Mouse (Mus musculus) heart, adult 8-10 months (tissue): ENCODE measurements around the gene F2rl3. TPM values are rescaled to one million over a fixed set of nuclear protein-coding genes. Genes with fewer than 3 reads are reported as not detected.

Source experiments
- DNase-seq: peaks from one replicate; pipeline ENCODE4 v3.0.0; 2022; ENCODE audit warnings: low spot score
- total RNA-seq, 4 experiments: library from RNA; stranded (reverse); gene quantifications; 2 replicates each; pipeline ENCODE4 v1.2.4; 2022

The F2rl3 gene
- 1 to 10 TPM in 1 of 4 experiments, under 1 TPM in 3; 0.63 to 1.7 (median 0.76) TPM for total RNA-seq

DNA sequence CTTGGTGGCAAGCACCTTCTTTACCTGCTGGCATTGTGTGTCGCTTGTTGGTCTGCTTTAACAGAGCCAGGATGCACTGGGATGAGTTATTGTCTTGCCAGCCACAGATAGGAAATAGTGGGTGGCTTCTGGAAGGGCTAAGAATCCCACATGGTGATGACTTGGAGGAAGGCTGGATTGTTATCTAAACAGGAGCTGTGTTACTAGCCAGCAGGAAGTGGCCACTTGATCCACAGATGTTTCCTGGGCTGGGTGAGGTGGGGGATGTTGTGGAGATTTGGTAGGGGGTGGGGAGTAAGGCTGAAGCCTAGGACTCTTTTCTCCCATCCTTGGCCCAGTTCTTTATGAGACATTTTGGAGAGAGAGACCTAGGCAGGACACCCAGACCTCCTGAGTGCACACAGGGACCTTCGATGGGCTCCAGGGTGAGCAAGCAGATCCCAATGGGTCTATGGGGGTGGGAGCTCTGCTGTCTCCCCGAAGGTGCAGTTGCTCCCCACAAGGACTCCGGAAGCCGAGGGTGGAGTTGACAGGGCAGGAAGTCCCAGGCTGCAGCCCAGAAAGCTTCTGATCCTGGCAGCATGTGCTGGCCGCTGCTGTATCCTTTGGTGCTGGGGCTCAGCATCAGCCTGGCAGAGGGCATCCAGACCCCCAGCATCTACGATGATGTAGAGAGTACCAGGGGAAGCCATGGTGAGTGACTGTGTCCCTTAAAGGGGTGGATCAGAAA is at the start of gene F2rl3:
F2rl3 (plus strand) TSS at position 559 of the 730 bp plus-strand sequence.
- peak; percentile 22 for DNase-seq

- no peak for DNase-seq
Measured at GRCm38 (mm10) chr8:72712569-72712968, 49.1 kb upstream of the F2rl3 start.

DNA sequence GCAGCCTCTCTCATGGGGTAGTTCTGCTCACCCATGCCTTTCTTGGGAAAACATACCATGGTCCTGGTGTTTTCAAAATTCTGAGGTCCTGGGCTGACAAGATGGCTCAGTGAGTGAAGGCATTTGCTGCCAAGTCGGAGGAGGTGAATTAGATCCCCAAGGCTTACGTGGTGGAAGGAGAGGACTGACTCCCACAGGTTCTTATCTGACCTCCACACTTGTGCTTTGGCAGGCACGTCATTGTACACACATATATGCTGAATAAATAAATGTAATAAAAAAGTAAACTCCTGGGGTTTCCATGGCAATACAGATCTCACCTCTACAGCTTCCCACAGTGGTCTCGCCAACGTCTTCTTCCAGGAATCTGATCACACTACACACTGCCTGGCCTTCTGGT is 45.1 kb upstream of the F2rl3 start:
- DNase-seq, result no peak

GRCm38 (mm10) chr8:72720541-72720940 is 41.1 kb upstream of the F2rl3 start:
- no peak for DNase-seq

DNA sequence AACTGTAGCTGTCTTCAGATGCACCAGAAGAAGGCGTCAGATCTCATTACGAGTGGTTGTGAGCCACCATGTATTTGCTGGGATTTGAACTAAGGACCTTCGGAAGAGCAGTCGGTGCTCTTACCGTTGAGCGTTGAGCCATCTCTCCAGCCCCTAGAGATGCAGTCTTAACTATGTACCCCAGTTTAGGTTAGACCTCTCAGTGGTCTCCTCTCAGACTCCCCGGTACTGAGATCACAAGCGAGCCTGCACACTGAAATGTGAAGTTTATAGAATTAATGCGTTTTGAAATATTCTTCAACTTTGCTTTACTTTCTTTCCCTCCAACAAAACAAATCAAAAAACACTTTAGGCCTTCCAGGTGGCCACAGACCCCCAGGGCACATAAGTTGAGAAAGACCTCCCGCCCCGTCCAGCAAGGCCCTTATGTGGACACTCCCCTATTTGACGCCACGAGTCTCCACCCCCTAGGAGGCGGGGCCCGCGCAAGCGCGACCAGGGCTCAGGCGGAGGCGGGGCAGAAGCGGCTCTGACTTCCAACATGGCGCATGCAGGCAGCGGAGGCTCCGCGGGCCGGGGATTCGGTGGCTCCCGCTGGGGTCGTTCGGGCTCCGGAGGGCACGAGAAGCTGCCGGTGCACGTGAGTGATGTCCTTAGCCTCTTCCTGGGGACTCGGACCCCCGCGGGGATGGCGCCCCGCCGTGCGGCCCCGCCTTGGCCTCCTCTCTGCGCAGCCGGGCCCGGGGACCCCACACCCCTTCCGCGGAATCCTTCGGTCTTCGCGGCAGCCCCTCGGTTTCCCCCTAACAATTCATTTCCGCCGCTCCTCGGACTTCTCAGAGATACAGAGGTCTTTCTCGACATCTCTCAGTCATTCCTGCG is 38.7 kb upstream of the F2rl3 start, which contains the start of gene Sin3b:
Sin3b (plus strand) TSS at position 517 of the 882 bp plus-strand sequence.
- DNase-seq, result peak; percentile 97

DNA sequence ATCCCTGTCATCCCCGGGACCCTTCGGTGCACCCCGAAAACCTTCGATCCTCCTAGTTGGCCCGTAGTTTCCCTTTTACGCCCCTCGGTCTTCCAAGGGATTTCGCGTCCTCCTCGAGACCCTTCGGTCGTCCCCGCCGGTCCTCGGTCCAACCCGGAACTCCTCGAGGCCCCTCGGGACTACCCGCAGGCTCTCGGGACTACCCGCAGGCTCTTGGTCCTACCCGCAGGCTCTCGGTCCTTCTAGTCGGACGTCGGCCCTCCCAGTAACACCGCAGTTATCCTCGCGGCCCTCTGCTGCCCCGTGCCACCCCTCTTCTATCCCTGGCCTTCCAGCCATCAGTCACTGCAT is 38.1 kb upstream of the F2rl3 start:
- DNase-seq, result peak; percentile 9

DNA sequence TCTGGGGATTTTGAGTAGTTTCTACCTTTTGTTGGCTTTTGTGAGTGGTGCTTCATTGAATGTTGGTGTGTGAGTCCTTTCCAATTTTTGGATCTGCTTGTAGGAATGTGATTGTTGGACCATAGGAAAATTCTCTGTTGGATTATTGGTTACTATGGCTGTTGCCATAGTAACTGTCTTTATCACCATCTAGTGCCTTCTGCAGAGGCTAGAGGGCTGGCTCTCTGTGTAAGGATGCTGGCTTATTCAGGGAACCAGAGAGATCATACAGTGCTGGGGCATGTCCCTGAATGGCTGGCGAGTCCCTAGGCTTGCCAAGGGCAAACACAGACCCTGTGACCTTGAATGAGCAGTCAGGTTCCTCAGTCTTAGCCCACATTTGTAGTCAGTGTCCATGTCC is 33.0 kb upstream of the F2rl3 start:
- DNase-seq, result no peak

GRCm38 (mm10) chr8:72735001-72735400 is 26.7 kb upstream of the F2rl3 start:
- DNase-seq, result peak; percentile 22

- DNase-seq, result no peak
Measured at GRCm38 (mm10) chr8:72736868-72737267, 24.8 kb upstream of the F2rl3 start.

DNA sequence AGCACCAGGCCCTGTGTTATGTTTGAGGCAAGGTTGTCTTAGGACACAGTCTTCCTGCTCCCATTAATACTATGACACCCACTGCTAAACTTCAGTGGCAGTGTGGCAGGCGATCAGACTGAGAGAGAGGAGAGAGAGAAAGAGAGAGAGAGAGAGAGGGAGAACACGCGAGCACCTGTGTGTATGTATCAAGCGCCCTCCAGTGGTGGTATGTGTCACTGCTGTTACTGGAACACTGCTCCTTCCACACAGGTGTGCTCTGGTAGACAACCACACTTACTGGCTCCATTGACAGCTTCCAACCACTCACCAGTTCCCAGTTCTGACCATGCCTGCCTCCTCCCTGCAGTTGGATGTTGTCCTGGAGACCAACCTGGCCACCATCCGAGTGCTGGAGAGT is 15.6 kb upstream of the F2rl3 start:
- no peak for DNase-seq

GRCm38 (mm10) chr8:72749846-72750245 is 11.8 kb upstream of the F2rl3 start:
- no peak for DNase-seq

GRCm38 (mm10) chr8:72750266-72750665 is 11.4 kb upstream of the F2rl3 start:
- DNase-seq, result no peak

- DNase-seq, result no peak
Measured at GRCm38 (mm10) chr8:72751126-72751525, 10.6 kb upstream of the F2rl3 start.

- DNase-seq, result no peak
Measured at GRCm38 (mm10) chr8:72752289-72752688, 9.4 kb upstream of the F2rl3 start.

- no peak for DNase-seq
Measured at GRCm38 (mm10) chr8:72753165-72753564, 8.5 kb upstream of the F2rl3 start.

DNA sequence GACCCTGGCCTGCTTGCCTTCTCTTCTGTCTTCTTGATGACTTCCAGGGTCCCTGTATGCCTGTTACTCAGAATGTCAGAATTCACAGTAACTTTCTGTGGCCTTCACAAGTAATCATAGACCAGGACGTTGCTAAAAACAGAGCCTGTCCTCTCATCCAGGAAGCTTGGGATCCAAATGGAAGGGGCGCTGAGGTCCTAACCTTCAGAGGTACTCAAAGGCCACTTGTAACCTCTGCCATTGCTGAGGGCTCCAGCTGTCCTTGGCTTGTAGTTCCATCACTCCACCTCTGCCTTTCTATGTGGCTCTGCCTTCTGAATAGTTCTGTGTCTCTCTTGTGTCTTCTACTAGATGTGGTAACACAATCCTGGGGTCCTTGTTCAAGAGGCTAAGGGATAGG is 7.9 kb upstream of the F2rl3 start:
- DNase-seq, result no peak

DNA sequence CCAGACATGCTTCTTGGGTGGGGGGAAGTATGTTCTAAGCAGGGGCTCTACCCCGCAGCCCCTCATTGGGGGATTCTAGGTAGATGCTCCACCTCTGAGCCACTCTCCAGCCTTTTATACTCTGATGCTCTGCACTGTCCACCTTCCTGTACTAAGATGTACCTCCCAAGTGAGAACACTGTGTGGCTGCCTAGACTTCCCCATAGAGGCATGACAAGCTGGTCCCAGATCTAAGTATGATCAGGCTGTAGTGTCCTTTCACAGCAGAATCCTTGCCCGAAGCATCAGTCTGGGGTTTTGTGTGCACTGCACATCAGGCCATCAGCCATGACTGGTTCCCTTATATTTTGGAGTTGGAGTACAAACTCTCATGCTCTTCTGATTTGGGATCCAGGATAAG is 5.6 kb upstream of the F2rl3 start:
- no peak for DNase-seq

DNA sequence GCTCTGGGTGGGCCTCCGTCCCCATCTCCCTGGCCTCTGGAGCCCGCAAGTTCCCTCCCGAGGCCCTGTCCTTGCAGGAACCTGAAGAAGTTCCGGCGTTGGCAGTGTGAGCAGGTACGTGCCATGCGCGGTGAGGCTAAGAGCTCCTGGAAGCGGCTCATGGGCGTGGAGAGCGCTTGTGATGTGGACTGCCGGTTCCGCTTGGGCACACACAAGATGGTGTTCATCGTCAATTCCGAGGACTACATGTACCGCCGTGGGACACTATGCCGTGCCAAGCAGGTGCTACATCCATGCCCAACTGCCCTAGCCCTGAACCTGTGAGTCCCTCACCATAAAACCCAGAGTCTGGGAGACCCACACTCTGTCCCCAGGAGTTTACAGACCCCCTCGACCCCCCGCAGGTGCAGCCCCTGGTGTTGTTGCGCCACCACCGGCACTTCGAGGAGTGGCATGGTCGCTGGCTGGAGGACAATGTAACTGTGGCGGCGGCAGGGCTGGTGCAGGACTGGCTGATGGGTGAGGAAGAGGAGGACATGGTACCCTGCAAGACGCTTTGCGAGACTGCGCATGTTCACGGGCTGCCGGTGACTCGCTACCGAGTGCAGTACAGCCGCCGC is 4.8 kb upstream of the F2rl3 start:
- no peak for DNase-seq

DNA sequence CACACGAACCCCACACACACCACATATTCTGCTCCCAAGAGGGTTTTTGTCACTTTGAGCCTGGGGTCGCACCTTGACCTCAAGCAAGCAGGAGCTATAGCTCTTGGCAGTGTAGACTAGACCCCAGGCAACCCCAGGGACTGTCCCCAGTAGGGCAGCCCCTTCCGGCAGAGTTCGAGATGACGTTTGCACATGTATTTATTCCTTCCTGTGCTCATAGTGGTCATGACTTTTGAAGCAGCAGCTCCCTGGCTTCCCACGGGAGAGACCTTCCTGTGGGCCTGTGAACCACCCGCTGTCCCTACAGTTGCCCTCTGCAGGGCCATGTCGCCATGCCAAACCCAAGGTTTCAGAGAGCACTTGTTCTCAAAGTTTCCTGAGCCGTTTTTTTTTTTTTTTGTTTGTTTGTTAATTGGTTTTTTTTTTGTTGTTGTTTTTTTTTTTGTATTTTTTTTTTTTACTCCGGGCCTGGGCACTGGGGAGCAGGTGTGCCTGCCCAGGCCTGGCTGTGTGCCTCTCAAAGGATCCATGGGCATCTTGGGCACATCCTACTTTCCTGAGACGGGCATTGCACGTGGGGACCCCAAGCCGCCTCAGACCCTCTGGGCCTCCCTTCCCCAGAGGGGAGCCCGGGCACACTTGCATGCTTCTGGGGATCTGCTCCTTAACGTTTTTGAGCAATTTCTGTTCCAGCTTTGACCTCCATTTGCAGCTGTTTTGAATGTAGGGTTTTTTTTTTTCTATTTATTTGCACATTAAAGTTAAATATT is 4.1 kb upstream of the F2rl3 start:
- no peak for DNase-seq

DNA sequence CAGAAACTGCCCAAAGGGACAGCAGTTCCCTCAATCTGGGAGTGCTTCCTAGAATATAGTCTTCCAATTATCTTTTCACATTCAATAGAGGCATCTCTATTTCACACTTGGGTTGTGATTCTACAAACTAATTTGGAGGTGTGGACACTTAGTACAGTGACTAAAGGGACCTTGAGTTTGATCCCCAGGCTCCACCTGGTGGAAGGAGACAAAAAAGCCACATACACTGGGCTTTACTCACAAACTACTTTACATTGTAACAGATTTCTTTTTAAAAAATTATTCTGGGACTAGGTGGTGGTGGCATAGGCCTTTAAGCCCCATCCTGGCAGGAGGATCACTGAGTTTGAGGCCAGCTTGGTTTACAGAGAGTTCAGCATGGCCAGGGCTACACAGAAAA is 3.4 kb upstream of the F2rl3 start:
- DNase-seq, result no peak

GRCm38 (mm10) chr8:72760216-72760615 is 1.5 kb upstream of the F2rl3 start:
- no peak for DNase-seq

- DNase-seq, result no peak
Measured at GRCm38 (mm10) chr8:72762306-72762705, 626 bp downstream of the F2rl3 start.
